ENCODE assay signal across 17 mouse cellular contexts in the genomic region with DNA sequence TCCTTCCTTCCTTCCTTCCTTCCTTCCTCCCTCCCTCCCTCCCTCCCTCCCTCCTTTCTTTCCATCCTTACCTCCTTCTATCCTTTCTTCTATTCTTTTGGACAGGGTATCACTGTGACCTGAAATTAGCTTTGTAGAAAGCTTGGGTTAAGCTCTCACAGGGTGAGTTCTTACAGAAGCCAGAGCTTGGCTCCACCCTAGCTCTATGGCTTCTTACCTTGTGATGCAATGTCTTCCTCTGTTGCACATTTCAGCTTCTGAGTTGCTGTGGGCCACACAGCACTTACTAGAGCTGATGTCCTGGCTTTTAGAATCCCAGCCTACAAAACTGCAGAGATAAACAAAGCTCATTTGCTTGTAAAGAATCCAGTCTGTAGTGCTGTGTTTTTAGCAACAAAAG.
"Had no signal": no experiment of that assay in that cellular context is flagged by ENCODE, and none has a peak within 500 bp of the region (broad histone marks: within the 10 kb centered on the region; RNA-seq: fewer than 3 reads in every experiment).

No protein-coding gene starts in this region.

- ATAC-seq: lung, postnatal 0 days; midbrain, embryonic 16.5 days had no signal

- H3K9me3 ChIP-seq: lung, embryonic 15.5 days; midbrain, embryonic 10.5 days; neural tube, embryonic 12.5 days; stomach, embryonic 15.5 days had no signal

- H3K9ac ChIP-seq: liver, embryonic 14.5 days; lung, embryonic 15.5 days; neural tube, embryonic 12.5 days; stomach, embryonic 15.5 days had no signal

- H3K36me3 ChIP-seq: lung, embryonic 15.5 days; midbrain, embryonic 10.5 days; neural tube, embryonic 12.5 days; stomach, embryonic 15.5 days had no signal

- H3K27ac ChIP-seq: liver, embryonic 14.5 days; lung, embryonic 15.5 days; macrophage; midbrain, embryonic 10.5 days; neural tube, embryonic 12.5 days; stomach, embryonic 15.5 days; stomach, postnatal 0 days had no signal

- H3K4me3 ChIP-seq: lung, embryonic 15.5 days; midbrain, embryonic 10.5 days; neural tube, embryonic 12.5 days; stomach, embryonic 15.5 days had no signal

- H3K4me2 ChIP-seq: lung, embryonic 15.5 days; neural tube, embryonic 12.5 days; stomach, embryonic 15.5 days had no signal

- DNase-seq: lung, adult 2 months; lung, postnatal 14 days; lung, postnatal 36 days; midbrain, embryonic 14.5 days; right cerebral cortex, postnatal 14 days; thymus, adult 2 months; thymus, postnatal 25 days; thymus, postnatal 4 days had no signal

- H3K27me3 ChIP-seq: lung, embryonic 15.5 days; neural tube, embryonic 12.5 days; stomach, embryonic 15.5 days had no signal

- H3K4me1 ChIP-seq: lung, embryonic 15.5 days; midbrain, embryonic 10.5 days; neural tube, embryonic 12.5 days; stomach, embryonic 15.5 days had no signal
